Mouse (Mus musculus): ENCODE measurements at regions not wholly inside any gene's neighbourhood (a gene's known extent, or its start where the extent isn't known, plus 50 kb on each side); places are given as distances from the start of the nearest gene placed in this dataset.

GRCm38 (mm10) chr10:12207301-12207700 lies 661.9 kb downstream of the Utrn start:
- TF ChIP-seq CTCF (IDR thresholded peaks at IDR 0.05 in 2 of 3, conservative IDR thresholded peaks at IDR 0.05 in 1 of 3; ENCODE audit: control insufficient read depth in 1 of 3, insufficient read depth in 1 of 3, low read depth in 2 of 3, low read length in 3 of 3, poor library complexity in 1 of 3, severe bottlenecking in 1 of 3) (no peak), RAD21 (IDR thresholded peaks at IDR 0.05; ENCODE audit: low read depth, low read length) (no peak), JUND (IDR thresholded peaks at IDR 0.05; ENCODE audit: low read depth, low read length) (no peak), ZMIZ1 (IDR thresholded peaks at IDR 0.05; ENCODE audit: low read depth, low read length) (no peak), SMC3 (IDR thresholded peaks at IDR 0.05; ENCODE audit: low read depth, low read length) (no peak), BHLHE40 (IDR thresholded peaks at IDR 0.05; ENCODE audit: borderline replicate concordance, low read depth, low read length) (no peak), POLR2A (IDR thresholded peaks at IDR 0.05; ENCODE audit: control insufficient read depth in 1 of 2, insufficient read depth in 1 of 2, low read depth in 1 of 2, low read length in 2 of 2, poor library complexity in 1 of 2) (no peak), USF2 (IDR thresholded peaks at IDR 0.05; ENCODE audit: borderline replicate concordance in 1 of 2, insufficient read depth in 1 of 2, low read depth in 1 of 2, low read length in 2 of 2) (no peak), USF1 (IDR thresholded peaks at IDR 0.05; ENCODE audit: low read depth, low read length) (no peak), TAL1 (IDR thresholded peaks at IDR 0.05; ENCODE audit: low read length) (no peak), GABPA (IDR thresholded peaks at IDR 0.05; ENCODE audit: low read depth, low read length) (no peak), GATA1 (IDR thresholded peaks at IDR 0.05; ENCODE audit: low read depth, low read length) (no peak)

Measured in MEL (cell line).